Mouse (Mus musculus) neural tube, embryonic 11.5 days (tissue): ENCODE data around the gene Fosb. TPM values are rescaled to one million over a fixed set of nuclear protein-coding genes. Genes with fewer than 3 reads are reported as not detected.

ENCODE experiments used
- ATAC-seq: fragments of 200-750 bp; cut with Nextera tagmentation; 2 replicates; pipeline ENCODE4 v1.8.0; 2017; ENCODE audit warnings: moderate number of reproducible peaks, mild to moderate bottlenecking, moderate TSS enrichment, moderate library complexity; ENCODE audit not compliant: insufficient read depth, low FRiP score, low TSS enrichment
- DNase-seq: peaks from one replicate; pipeline ENCODE4 v3.0.0-alpha.2; 2015; ENCODE audit warnings: low spot score
- H3K27ac ChIP-seq: fragments of 300-500 bp; sonication (generic); 2 replicates; pipeline ENCODE4 v1.5.1; 2014; ENCODE audit warnings: low read depth, mild to moderate bottlenecking, low read length
- H3K27me3 ChIP-seq: fragments of 300-500 bp; sonication (generic); 2 replicates; pipeline ENCODE4 v1.6.1; 2014; ENCODE audit warnings: mild to moderate bottlenecking, low read length, mixed read lengths; ENCODE audit not compliant: control insufficient read depth, insufficient read depth
- H3K36me3 ChIP-seq: fragments of 300-500 bp; sonication (generic); 2 replicates; pipeline ENCODE4 v1.6.1; 2014; ENCODE audit warnings: mild to moderate bottlenecking, low read length, moderate library complexity, mixed read lengths; ENCODE audit not compliant: control insufficient read depth, insufficient read depth
- H3K4me1 ChIP-seq: fragments of 300-500 bp; sonication (generic); 2 replicates; pipeline ENCODE4 v1.6.1; 2014; ENCODE audit warnings: low read length, mixed read lengths; ENCODE audit not compliant: control insufficient read depth, insufficient read depth
- H3K4me2 ChIP-seq: fragments of 300-500 bp; sonication (generic); 2 replicates; pipeline ENCODE4 v1.6.1; 2014; ENCODE audit warnings: low read depth, mild to moderate bottlenecking, moderate library complexity
- H3K4me3 ChIP-seq: fragments of 300-500 bp; sonication (generic); 2 replicates; pipeline ENCODE4 v1.5.1; 2014; ENCODE audit warnings: low read depth, low read length
- H3K9ac ChIP-seq: fragments of 300-500 bp; sonication (generic); 2 replicates; pipeline ENCODE4 v1.6.1; 2014; ENCODE audit warnings: mild to moderate bottlenecking, low read length
- H3K9me3 ChIP-seq: fragments of 300-500 bp; sonication (generic); 2 replicates; pipeline ENCODE4 v1.6.1; 2016; ENCODE audit warnings: low read length; ENCODE audit not compliant: control insufficient read depth
- WGBS: fragments of 180-500 bp; shearing (Covaris S2); extraction: QIAGEN DNeasy Blood & Tissue Kit; methylation state at CpG from one replicate; pipeline ENCODE4 v1.1.7; 2014; 5-methylcytosine and 5-hydroxymethylcytosine counted together
- polyA plus RNA-seq: library from polyadenylated mRNA; unstranded; fragments of >200 nt; fragmentation: Nextera tagmentation; extraction: Ambion mirVana; gene quantifications from 2 replicates; pipeline ENCODE4 v1.2.1, GENCODE M21; 2014

Gene Fosb
- polyA plus RNA-seq, 1 experiment from 2014 or later: not detected

- no peak overlapping the region for H3K4me2 ChIP-seq
- no peak overlapping the region for H3K9ac ChIP-seq
- no peak for DNase-seq
- H3K36me3 ChIP-seq: no peaks in the 10 kb centered on the region
- no peaks in the 10 kb centered on the region for H3K9me3 ChIP-seq
- no peaks in the 10 kb centered on the region for H3K27me3 ChIP-seq
- H3K4me1 ChIP-seq: peaks cover 9% of the 10 kb centered on the region; the same call in 1 of the 2 replicates
- H3K27ac ChIP-seq: no peak overlapping the region
- ATAC-seq: no peak
- no peak overlapping the region for H3K4me3 ChIP-seq
- WGBS: 51% methylated on average over 14 of the region's 14 CpGs
Observed at GRCm38 (mm10) chr7:19316451-19317161, 6.8 kb upstream of the Fosb start.

GRCm38 (mm10) chr7:19314033-19314432 lies 4.2 kb upstream of the Fosb start:
- H3K27ac ChIP-seq: no peak overlapping the region
- DNase-seq: no peak
- WGBS: 49% methylated on average over 5 of the region's 5 CpGs
- no peak overlapping the region for H3K4me3 ChIP-seq
- no peaks in the 10 kb centered on the region for H3K36me3 ChIP-seq
- H3K9me3 ChIP-seq: no peaks in the 10 kb centered on the region
- H3K27me3 ChIP-seq: 0 out of 2 replicates have a peak, but pooled peaks cover 2% of the 10 kb centered on the region
- peaks cover 6% of the 10 kb centered on the region for H3K4me1 ChIP-seq
- H3K4me2 ChIP-seq: no peak overlapping the region
- ATAC-seq: no peak
- H3K9ac ChIP-seq: no peak overlapping the region

GRCm38 (mm10) chr7:19311991-19312390 lies 2.1 kb upstream of the Fosb start:
- Histone ChIP-seq H3K27me3 (peaks cover 8% of the 10 kb centered on the region), H3K4me3 (no peak overlapping the region), H3K36me3 (no peaks in the 10 kb centered on the region), H3K9me3 (no peaks in the 10 kb centered on the region), H3K4me1 (peaks cover 12% of the 10 kb centered on the region), H3K9ac (no peak overlapping the region), H3K4me2 (no peak overlapping the region), H3K27ac (no peak overlapping the region)
- 37% methylated on average over 4 of the region's 4 CpGs for WGBS
- ATAC-seq (no peak), DNase-seq (no peak)

- Histone ChIP-seq H3K4me3 (peak overlapping the region; percentile 57), H3K27me3 (peaks cover 34% of the 10 kb centered on the region), H3K36me3 (no peaks in the 10 kb centered on the region), H3K4me1 (peaks cover 16% of the 10 kb centered on the region), H3K4me2 (peak overlapping the region; percentile 95), H3K27ac (no peak overlapping the region), H3K9me3 (no peaks in the 10 kb centered on the region), H3K9ac (peak overlapping the region; percentile 11; the same call in 1 of the 2 replicates)
- 1% methylated on average over 48 of the region's 48 CpGs for WGBS
- DNase-seq: no peak
- ATAC-seq: no peak
Observed at GRCm38 (mm10) chr7:19309278-19309883, 470 bp downstream of the Fosb start.

GRCm38 (mm10) chr7:19308454-19309277 lies 1.2 kb downstream of the Fosb start:
- peaks cover 42% of the 10 kb centered on the region for H3K27me3 ChIP-seq
- ATAC-seq (peak; percentile 70), DNase-seq (peak; percentile 97)
- H3K4me3 ChIP-seq: peak overlapping the region; percentile 57
- H3K9ac ChIP-seq: peak overlapping the region; percentile 44
- under 1% methylated on average over 58 of the region's 58 CpGs for WGBS
- H3K36me3 ChIP-seq: no peaks in the 10 kb centered on the region
- no peaks in the 10 kb centered on the region for H3K9me3 ChIP-seq
- H3K4me1 ChIP-seq: peaks cover 16% of the 10 kb centered on the region
- H3K27ac ChIP-seq: no peak overlapping the region
- H3K4me2 ChIP-seq: peak overlapping the region; percentile 95

GRCm38 (mm10) chr7:19307739-19308453 lies 2.0 kb downstream of the Fosb start:
- Histone ChIP-seq H3K27me3 (peaks cover 49% of the 10 kb centered on the region), H3K4me3 (peak overlapping the region; percentile 57), H3K4me1 (peaks cover 16% of the 10 kb centered on the region), H3K27ac (no peak overlapping the region), H3K36me3 (no peaks in the 10 kb centered on the region), H3K4me2 (peak overlapping the region; percentile 95), H3K9ac (peak overlapping the region; percentile 44), H3K9me3 (no peaks in the 10 kb centered on the region)
- WGBS: 2% methylated on average over 18 of the region's 18 CpGs
- DNase-seq: peak; percentile 65
- ATAC-seq: peak; percentile 33

GRCm38 (mm10) chr7:19306819-19307738 lies 2.8 kb downstream of the Fosb start:
- Histone ChIP-seq H3K4me3 (no peak overlapping the region), H3K27ac (no peak overlapping the region), H3K9me3 (no peaks in the 10 kb centered on the region), H3K36me3 (no peaks in the 10 kb centered on the region), H3K27me3 (peaks cover 57% of the 10 kb centered on the region), H3K4me1 (peaks cover 16% of the 10 kb centered on the region), H3K9ac (no peak overlapping the region), H3K4me2 (no peak overlapping the region)
- DNase-seq (no peak), ATAC-seq (no peak)
- WGBS: 68% methylated on average over 25 of the region's 25 CpGs
